Mouse (Mus musculus) hindbrain, postnatal 0 days (tissue): ENCODE measurements around the gene Fto. TPM values are rescaled to one million over a fixed set of nuclear protein-coding genes. Genes with fewer than 3 reads are reported as not detected.

Experiments
- ATAC-seq: fragments of 200-750 bp; cut with Nextera tagmentation; 2 replicates; pipeline ENCODE4 v1.8.0; 2017; ENCODE audit warnings: mild to moderate bottlenecking, moderate TSS enrichment, moderate library complexity
- DNase-seq: peaks from one replicate; pipeline ENCODE4 v3.0.0-alpha.2; 2015; ENCODE audit warnings: low spot score
- H3K27ac ChIP-seq: fragments of 300-500 bp; sonication (generic); 2 replicates; pipeline ENCODE4 v1.5.1; 2014; ENCODE audit warnings: mild to moderate bottlenecking
- H3K27me3 ChIP-seq: fragments of 300-500 bp; sonication (generic); 2 replicates; pipeline ENCODE4 v1.6.1; 2014; ENCODE audit warnings: low read length, mixed read lengths; ENCODE audit not compliant: insufficient read depth
- H3K36me3 ChIP-seq: fragments of 300-500 bp; sonication (generic); 2 replicates; pipeline ENCODE4 v1.6.1; 2014; ENCODE audit warnings: low read length, mixed read lengths; ENCODE audit not compliant: insufficient read depth
- H3K4me1 ChIP-seq: fragments of 300-500 bp; sonication (generic); 2 replicates; pipeline ENCODE4 v1.6.1; 2014; ENCODE audit warnings: antibody characterized with exemption, low read length, mixed read lengths; ENCODE audit not compliant: insufficient read depth
- H3K4me2 ChIP-seq: fragments of 300-500 bp; sonication (generic); 2 replicates; pipeline ENCODE4 v1.6.1; 2014; ENCODE audit warnings: low read depth, mild to moderate bottlenecking, low read length, moderate library complexity, mixed read lengths
- H3K4me3 ChIP-seq: fragments of 300-500 bp; sonication (generic); 2 replicates; pipeline ENCODE4 v1.5.1; 2014; ENCODE audit warnings: low read length
- H3K9ac ChIP-seq: fragments of 300-500 bp; sonication (generic); replicated peaks from 2 replicates; pipeline ENCODE4 v1.6.1; 2014; ENCODE audit warnings: mild to moderate bottlenecking, low read length, moderate library complexity, mixed read lengths
- H3K9me3 ChIP-seq: fragments of 300-500 bp; sonication (generic); 2 replicates; pipeline ENCODE4 v1.6.1; 2016; ENCODE audit warnings: low read length, mixed read lengths
- CTCF ChIP-seq: IDR thresholded peaks from 2 replicates; pipeline ENCODE4 v1.5.1; 2016; ENCODE audit warnings: antibody characterized with exemption, control low read depth, low read depth
- WGBS: fragments of 180-500 bp; shearing (Covaris S2); extraction: QIAGEN DNeasy Blood & Tissue Kit; methylation state at CpG from one replicate; pipeline ENCODE4 v1.1.7; 2014; 5-methylcytosine and 5-hydroxymethylcytosine counted together
- polyA plus RNA-seq: library from polyadenylated mRNA; unstranded; fragments of >200 nt; fragmentation: Nextera tagmentation; extraction: Ambion mirVana; gene quantifications from 2 replicates; pipeline ENCODE4 v1.2.1, GENCODE M21; 2015
- total RNA-seq: library from RNA; depleted of rRNA; stranded (reverse); fragments of >200 nt; gene quantifications from 2 replicates; pipeline ENCODE4 v1.2.3, GENCODE M21; 2014

The Fto gene
- total and polyA plus RNA-seq, 2 experiments from 2014 or later: 80.7 to 122 TPM

DNA sequence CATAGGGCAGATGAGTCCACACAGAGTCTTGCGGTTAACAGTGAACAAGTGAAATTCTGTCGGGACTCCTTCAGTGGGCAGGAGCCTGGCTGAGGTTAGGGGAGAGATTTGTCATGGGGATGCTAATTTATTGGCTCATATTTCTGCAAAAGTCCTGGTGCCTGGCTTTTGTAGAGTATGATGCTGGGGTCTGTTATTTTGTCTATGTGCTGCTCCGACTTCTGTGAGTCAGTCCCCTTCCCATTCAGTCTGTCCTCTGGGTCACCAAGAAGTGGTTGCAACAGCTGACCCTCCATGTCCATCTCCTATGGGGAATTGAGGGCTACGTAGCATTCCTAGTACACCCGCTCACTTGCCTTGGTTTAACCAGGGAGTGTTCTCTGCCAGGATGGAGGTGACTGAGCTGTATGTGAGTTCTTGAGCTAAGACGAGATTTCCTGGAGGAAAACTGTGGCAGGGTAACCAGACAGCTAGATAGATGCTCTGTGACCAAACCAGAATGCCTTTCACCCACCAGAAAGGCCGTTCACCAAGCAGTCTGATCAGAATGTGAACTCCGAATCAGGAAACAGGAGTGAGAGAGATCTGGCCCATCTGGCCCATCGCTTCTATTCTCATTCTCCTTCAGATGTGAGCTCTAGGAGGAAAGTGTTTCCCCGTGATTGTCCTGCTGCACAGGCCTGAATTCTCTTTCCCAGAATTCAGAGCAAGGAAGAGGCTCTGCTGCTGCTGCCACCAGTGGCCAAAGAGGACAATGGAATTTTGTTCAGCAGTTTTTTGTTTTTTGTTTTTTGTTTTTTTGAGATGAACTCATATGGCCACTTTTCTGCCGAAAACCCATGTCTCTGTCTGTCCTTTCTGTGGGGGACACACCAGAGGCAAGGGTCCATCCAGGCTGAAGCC lies 302.7 kb downstream of the Fto start:
- H3K9me3 ChIP-seq: no peaks in the 10 kb centered on the region
- no peak overlapping the region for H3K4me2 ChIP-seq
- peaks cover 12% of the 10 kb centered on the region for H3K4me1 ChIP-seq
- no peaks in the 10 kb centered on the region for H3K36me3 ChIP-seq
- H3K27ac ChIP-seq: no peak overlapping the region
- WGBS: 74% methylated on average over 11 of the region's 11 CpGs
- no peak overlapping the region for H3K9ac ChIP-seq
- H3K27me3 ChIP-seq: no peaks in the 10 kb centered on the region; the same call in 1 of the 2 replicates
- H3K4me3 ChIP-seq: no peak overlapping the region
- ATAC-seq: no peak
- peak; percentile 47 for TF ChIP-seq CTCF
- peak; percentile 27 for DNase-seq

DNA sequence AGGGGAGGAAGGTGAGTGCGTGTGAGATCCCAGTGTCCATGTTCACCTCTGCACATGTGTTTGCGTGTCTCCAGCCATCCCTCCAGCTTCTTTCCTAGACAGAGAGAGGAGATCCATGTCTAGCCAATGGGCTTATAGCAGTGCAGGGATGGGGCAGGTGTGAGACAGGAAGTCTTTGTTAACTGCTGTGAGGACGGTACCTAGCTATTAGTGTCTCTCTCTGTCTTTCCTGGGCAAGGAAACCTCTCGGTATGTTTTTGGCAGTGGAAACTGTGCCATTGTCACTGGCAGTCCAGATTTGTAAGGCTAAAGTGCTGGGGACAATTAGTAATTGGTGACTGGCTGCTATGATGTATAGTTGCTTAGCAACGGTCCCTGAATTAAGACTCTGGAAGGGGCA lies 304.4 kb downstream of the Fto start:
- H3K36me3 ChIP-seq: no peaks in the 10 kb centered on the region
- ATAC-seq: peak; percentile 69; the same call in 1 of the 2 replicates
- WGBS: 46% methylated on average over 5 of the region's 5 CpGs
- no peak overlapping the region for H3K4me3 ChIP-seq
- H3K27ac ChIP-seq: no peak overlapping the region
- no peaks in the 10 kb centered on the region; the same call in 1 of the 2 replicates for H3K27me3 ChIP-seq
- no peak for TF ChIP-seq CTCF
- H3K9me3 ChIP-seq: no peaks in the 10 kb centered on the region
- DNase-seq: peak; percentile 25
- no peak overlapping the region for H3K9ac ChIP-seq
- H3K4me1 ChIP-seq: 0 out of 2 replicates have a peak, but pooled peaks cover 8% of the 10 kb centered on the region
- no peak overlapping the region; the same call in 1 of the 2 replicates for H3K4me2 ChIP-seq

DNA sequence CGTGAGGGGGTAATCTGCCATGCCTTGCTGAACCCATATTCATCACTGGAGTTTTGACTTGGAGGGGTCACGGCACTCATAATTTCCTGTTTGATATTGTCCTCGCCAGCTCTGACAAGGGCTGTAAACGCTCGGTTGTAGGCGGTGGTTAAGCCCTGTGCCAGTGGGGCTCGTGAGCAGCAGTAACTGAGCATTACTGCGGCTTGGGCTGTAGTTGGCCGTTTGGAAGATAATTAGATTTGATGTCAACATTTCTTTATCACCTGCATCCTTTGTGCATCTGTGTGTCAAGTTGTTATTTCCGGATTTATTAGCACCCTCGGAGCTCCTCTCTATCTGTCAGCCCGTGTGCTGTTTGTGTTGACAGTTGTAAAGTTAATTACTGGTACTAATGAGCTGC lies 309.4 kb downstream of the Fto start:
- no peak overlapping the region for H3K4me2 ChIP-seq
- H3K9ac ChIP-seq: no peak overlapping the region
- H3K27me3 ChIP-seq: no peaks in the 10 kb centered on the region; the same call in 1 of the 2 replicates
- 31% methylated on average over 12 of the region's 12 CpGs for WGBS
- H3K4me3 ChIP-seq: no peak overlapping the region
- H3K9me3 ChIP-seq: no peaks in the 10 kb centered on the region
- no peak for TF ChIP-seq CTCF
- ATAC-seq (no peak), DNase-seq (no peak)
- 0 out of 2 replicates have a peak, but pooled peaks cover 11% of the 10 kb centered on the region for H3K4me1 ChIP-seq
- no peak overlapping the region for H3K27ac ChIP-seq
- H3K36me3 ChIP-seq: no peaks in the 10 kb centered on the region

DNA sequence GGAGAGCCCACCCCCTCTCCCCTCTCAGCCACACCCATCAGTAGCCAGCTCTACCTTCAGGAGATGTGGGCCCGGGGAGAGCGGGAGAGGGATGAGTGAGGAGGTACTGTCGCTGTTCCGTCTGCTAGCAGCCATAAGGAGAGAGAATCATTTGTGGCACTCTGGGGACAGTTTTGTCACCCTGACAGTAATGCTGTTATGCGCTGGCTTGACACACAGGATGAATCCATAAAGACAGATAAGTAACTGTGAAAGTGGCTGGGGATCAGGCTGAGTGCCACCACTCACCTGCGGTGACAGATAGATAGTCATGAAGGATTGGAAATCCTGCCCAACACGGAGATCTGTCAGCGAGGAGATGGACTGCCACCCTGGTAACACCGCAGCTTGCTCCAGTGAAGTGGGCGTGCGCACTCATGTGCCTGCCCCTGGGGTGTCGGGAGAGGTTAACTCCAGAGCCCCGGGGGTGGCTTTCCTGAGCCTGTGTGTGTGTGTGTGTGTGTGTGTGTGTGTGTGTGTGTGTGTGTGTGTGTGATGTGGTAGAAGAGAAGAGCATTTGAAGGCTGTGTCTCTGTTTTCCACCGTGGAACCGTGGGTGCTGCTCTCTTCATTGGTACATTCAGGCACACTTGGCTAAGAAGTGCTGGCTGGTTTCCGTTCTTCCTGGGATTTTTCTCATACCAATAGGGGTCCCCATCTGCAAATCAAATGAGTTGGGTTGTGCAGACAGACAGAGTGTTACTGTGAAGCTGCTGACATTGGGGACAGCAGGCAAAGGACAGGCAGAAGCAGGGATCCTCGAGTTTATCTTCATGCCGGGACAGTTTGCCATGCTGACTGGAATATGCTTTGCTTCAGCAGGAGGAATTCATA lies 312.6 kb downstream of the Fto start:
- Histone ChIP-seq H3K4me3 (no peak overlapping the region), H3K36me3 (no peaks in the 10 kb centered on the region), H3K9me3 (no peaks in the 10 kb centered on the region), H3K27ac (0 out of 2 replicates have a peak overlapping the region, but pooled peaks have one; percentile 20), H3K4me1 (peaks cover 7% of the 10 kb centered on the region; the same call in 1 of the 2 replicates), H3K4me2 (peak overlapping the region; percentile 5; the same call in 1 of the 2 replicates), H3K27me3 (no peaks in the 10 kb centered on the region), H3K9ac (no peak overlapping the region)
- 29% methylated on average over 18 of the region's 18 CpGs for WGBS
- TF ChIP-seq CTCF: peak; percentile 48
- peak; percentile 61 for DNase-seq
- peak; percentile 27; the same call in 1 of the 2 replicates for ATAC-seq

DNA sequence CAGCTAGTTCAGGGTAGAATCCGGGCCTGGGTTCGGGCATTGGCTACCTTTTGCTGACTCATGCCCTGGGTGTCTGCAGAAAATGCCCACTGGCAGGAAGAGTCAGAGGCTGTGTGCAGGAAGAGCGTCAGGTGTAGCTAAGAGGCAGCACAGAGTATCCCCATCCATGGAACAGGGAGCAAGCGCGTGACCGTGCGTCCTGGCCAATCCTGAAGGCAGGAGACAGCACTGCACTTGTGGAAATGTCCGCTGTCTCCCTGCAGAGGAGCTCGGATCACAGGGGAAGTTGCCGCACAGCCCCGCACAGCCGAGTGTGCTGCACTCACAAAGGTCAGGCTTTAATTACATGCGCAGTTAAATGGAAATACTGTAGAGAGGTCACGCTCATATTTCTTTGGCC lies 316.3 kb downstream of the Fto start:
- WGBS: 33% methylated on average over 14 of the region's 14 CpGs
- no peak overlapping the region for H3K4me3 ChIP-seq
- H3K36me3 ChIP-seq: no peaks in the 10 kb centered on the region
- no peak overlapping the region for H3K9ac ChIP-seq
- H3K4me2 ChIP-seq: no peak overlapping the region
- TF ChIP-seq CTCF: no peak
- DNase-seq (peak; percentile 46), ATAC-seq (peak; percentile 60)
- no peaks in the 10 kb centered on the region for H3K9me3 ChIP-seq
- H3K27ac ChIP-seq: no peak overlapping the region
- no peaks in the 10 kb centered on the region for H3K27me3 ChIP-seq
- H3K4me1 ChIP-seq: peaks cover 11% of the 10 kb centered on the region

DNA sequence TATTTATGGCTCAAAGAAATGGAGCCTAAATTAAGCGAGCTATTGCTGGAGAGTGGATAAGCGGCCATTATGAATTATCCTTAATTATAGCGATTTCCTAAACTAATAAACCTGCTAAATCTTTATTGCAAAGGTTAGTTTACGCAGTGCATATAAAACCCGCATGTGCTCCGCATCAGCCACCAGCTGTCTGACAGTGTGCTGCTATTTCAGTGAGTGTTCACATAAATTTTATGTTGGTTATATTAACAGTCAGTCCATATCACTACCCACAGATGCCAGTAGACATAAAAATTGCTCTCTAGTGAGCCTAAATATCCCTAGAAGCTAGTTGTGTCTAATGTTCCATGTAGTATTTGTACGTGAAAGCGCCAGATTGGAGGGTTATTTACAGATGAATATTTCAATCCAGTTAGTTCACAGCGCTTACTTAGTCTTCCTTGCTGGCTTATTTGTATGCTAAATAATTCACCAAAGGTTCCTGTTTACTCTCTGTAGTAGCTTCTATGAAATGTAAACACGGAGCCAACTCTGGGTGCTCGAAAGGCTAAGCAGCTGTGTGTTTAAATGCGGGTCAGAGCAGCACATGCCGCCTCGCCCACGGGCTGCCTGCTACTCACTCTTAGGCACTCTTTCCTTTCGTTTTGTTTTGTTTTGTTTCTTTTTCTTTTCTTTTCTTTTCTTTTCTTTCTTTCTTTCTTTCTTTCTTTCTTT lies 317.2 kb downstream of the Fto start:
- no peak for TF ChIP-seq CTCF
- H3K27ac ChIP-seq: no peak overlapping the region
- H3K36me3 ChIP-seq: no peaks in the 10 kb centered on the region
- H3K9me3 ChIP-seq: no peaks in the 10 kb centered on the region
- no peak overlapping the region for H3K4me3 ChIP-seq
- no peak overlapping the region for H3K4me2 ChIP-seq
- ATAC-seq (no peak), DNase-seq (peak; percentile 22)
- no peak overlapping the region for H3K9ac ChIP-seq
- H3K27me3 ChIP-seq: no peaks in the 10 kb centered on the region
- peaks cover 11% of the 10 kb centered on the region for H3K4me1 ChIP-seq
- WGBS: 52% methylated on average over 16 of the region's 16 CpGs
